Mouse (Mus musculus) CD4-positive naive resting alpha-beta T cell, adult 57 days (primary cell): ENCODE results near the gene Polr1b. TPM values are rescaled to one million over a fixed set of nuclear protein-coding genes. Genes with fewer than 3 reads are reported as not detected.

Experiments
- total RNA-seq: library from RNA; stranded (reverse); gene quantifications from one replicate; pipeline ENCODE4 v1.2.4, GENCODE M21; 2023

Polr1b gene
- total RNA-seq: 47.9 TPM

DNA sequence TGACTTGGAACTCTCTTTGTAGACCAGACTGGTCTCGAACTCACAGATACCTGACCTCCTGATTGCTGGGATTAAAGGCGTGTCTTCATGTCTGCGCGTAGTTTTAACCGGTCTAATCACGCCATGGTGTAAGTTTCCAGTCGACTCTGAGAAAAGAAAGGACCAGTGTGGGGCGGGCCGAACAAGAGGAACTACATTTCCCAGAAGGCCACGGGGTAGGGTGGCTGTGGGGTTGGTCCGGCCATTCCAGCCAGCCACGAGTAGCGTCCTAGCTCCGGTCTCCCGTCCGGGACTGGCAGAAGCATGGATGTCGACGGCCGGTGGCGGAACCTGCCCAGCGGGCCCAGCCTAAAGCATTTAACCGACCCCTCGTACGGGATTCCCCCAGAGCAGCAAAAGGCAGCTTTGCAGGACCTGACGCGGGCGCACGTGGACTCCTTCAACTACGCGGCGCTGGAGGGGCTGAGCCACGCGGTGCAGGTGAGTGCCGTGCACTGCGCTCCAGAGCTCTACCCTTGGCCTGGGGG, at the start of gene Polr1b:
Gene Polr1b, plus strand, starts transcription at position 212 of the 527 bp plus-strand sequence.

DNA sequence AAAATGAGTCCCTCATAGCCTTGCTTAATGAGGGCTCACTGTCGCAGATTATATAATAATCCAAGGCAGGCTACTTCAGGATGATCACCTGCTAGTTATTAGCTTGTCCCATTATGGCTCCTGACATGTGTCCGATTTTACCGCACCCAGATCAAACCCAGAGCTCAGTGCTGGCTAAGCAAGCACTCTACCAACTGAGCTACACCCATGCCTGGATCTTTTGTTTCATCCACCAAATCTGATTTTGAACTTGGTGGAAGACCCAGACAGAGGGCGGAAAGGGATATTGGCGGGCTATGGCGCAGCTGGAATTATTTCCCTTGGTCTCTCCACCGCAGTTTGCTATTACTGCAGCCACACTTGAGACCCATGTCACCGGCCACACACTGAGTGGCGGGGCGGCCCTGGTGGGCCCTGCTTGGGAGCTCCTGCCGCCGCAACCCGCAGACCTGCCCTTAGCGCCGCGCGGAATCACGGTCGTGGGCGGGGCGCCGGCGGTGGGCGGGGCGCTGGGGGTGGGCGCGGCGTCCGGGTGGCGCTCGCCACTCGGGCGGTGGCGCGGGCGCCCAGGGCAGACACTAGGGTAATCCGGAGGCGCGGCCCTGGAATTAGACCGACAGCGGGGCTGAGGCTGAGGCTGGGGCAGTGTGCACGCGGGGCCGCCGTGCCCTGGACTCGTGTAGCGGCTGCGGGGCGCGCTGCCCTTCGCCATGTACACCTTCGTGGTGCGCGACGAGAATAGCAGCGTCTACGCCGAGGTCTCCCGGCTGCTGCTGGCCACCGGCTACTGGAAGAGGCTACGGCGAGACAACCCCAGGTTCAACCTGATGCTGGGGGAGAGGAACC, 35.1 kb upstream of the Polr1b start, which contains the start of gene Ttl:
Gene Ttl, plus strand, starts transcription at position 506 of the 846 bp plus-strand sequence.

DNA sequence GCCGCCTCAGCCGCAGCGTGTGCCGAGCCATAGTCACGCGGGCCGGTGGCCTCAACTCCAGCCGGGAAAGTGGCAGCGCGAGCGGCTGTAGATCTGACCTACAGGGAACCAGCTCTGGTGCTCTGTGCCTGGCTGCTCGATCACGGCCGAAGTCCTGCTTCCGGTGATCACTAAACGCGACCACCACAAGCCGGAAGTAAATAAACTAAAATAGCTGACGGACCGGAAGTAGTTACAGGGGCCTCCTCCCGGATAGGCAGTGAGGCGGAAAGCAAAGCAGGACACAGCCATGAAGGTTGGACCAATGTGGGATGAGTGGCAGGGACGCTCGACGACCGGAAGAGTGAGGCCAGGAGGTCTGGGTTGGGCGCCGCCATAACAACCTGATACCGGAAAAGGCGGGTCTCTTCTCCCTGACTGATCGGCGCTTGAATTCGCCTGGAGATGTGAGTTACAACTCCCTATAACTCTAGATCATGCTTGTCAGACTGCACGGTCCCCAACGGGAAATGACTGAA, 28.7 kb downstream of the Polr1b start, which contains the start of gene Chchd5:
Gene Chchd5, plus strand, starts transcription at position 289 of the 518 bp plus-strand sequence.

Other genes starting within 250 kb of the Polr1b start
- gene Fbln7, start 238.0 kb upstream of the Polr1b start, total RNA-seq: not detected
- 9.5 TPM for gene Zc3h8, start 156.9 kb upstream of the Polr1b start, total RNA-seq
- gene Zc3h6, start 133.6 kb upstream of the Polr1b start, total RNA-seq: 10.9 TPM
- gene Gm10762, start 133.3 kb upstream of the Polr1b start, total RNA-seq: 6.5 TPM
- not detected for gene Vinac1, start 52.8 kb upstream of the Polr1b start, total RNA-seq
- gene Ttl, start 35.1 kb upstream of the Polr1b start, total RNA-seq: 9.4 TPM
- gene Chchd5, start 28.7 kb downstream of the Polr1b start, total RNA-seq: 15.7 TPM
- gene Slc20a1, start 97.8 kb downstream of the Polr1b start, total RNA-seq: 249 TPM
- gene Ckap2l, start 196.2 kb downstream of the Polr1b start, total RNA-seq: 1.1 TPM
- not detected for gene Il1a, start 209.0 kb downstream of the Polr1b start, total RNA-seq